Mouse (Mus musculus) stomach, postnatal 0 days (tissue): ENCODE data around the gene Boc. TPM values are rescaled to one million over a fixed set of nuclear protein-coding genes. Genes with fewer than 3 reads are reported as not detected.

Experiments used
- ATAC-seq: fragments of 200-750 bp; cut with Nextera tagmentation; 2 replicates; pipeline ENCODE4 v1.8.0; 2017; ENCODE audit not compliant: low FRiP score, low TSS enrichment
- DNase-seq: peaks from one replicate; pipeline ENCODE4 v3.0.0-alpha.2; 2016; ENCODE audit warnings: low spot score
- H3K27ac ChIP-seq: fragments of 300-500 bp; sonication (generic); replicated peaks from 2 replicates; pipeline ENCODE4 v1.5.1; 2014; ENCODE audit warnings: mild to moderate bottlenecking, control low read depth
- H3K27me3 ChIP-seq: fragments of 300-500 bp; sonication (generic); 2 replicates; pipeline ENCODE4 v1.6.1; 2014; ENCODE audit warnings: low read length; ENCODE audit not compliant: control insufficient read depth, insufficient read depth
- H3K36me3 ChIP-seq: fragments of 300-500 bp; sonication (generic); 2 replicates; pipeline ENCODE4 v1.6.1; 2014; ENCODE audit warnings: low read length, mixed read lengths; ENCODE audit not compliant: control insufficient read depth, insufficient read depth
- H3K4me1 ChIP-seq: fragments of 300-500 bp; sonication (generic); replicated peaks from 2 replicates; pipeline ENCODE4 v1.6.1; 2014; ENCODE audit warnings: antibody characterized with exemption; ENCODE audit not compliant: control insufficient read depth, insufficient read depth
- H3K4me2 ChIP-seq: fragments of 300-500 bp; sonication (generic); replicated peaks from 2 replicates; pipeline ENCODE4 v1.6.1; 2014; ENCODE audit warnings: low read depth, mild to moderate bottlenecking, control low read depth, moderate library complexity
- H3K4me3 ChIP-seq: fragments of 300-500 bp; sonication (generic); 2 replicates; pipeline ENCODE4 v1.5.1; 2014; ENCODE audit warnings: low read depth, low read length, control low read depth
- H3K9ac ChIP-seq: fragments of 300-500 bp; sonication (generic); 2 replicates; pipeline ENCODE4 v1.6.1; 2014; ENCODE audit warnings: mild to moderate bottlenecking, low read length, control low read depth, mixed read lengths
- H3K9me3 ChIP-seq: fragments of 300-500 bp; sonication (generic); 2 replicates; pipeline ENCODE4 v1.6.1; 2016; ENCODE audit warnings: low read length; ENCODE audit not compliant: control insufficient read depth
- CTCF ChIP-seq: IDR thresholded peaks from 2 replicates; pipeline ENCODE4 v1.5.1; 2016; ENCODE audit warnings: antibody characterized with exemption, low read depth, mild to moderate bottlenecking, moderate library complexity
- EP300 ChIP-seq: optimal IDR thresholded peaks from 2 replicates; pipeline ENCODE3; 2016; ENCODE audit warnings: antibody characterized with exemption
- WGBS: fragments of 180-500 bp; shearing (Covaris S2); extraction: QIAGEN DNeasy Blood & Tissue Kit; methylation state at CpG from one replicate; pipeline ENCODE4 v1.1.7; 2014; 5-methylcytosine and 5-hydroxymethylcytosine counted together
- polyA plus RNA-seq: library from polyadenylated mRNA; unstranded; fragments of >200 nt; fragmentation: Nextera tagmentation; extraction: Ambion mirVana; gene quantifications from 2 replicates; pipeline ENCODE4 v1.2.1, GENCODE M21; 2015

Gene Boc
- polyA plus RNA-seq, 1 experiment from 2014 or later: 6.1 TPM

DNA sequence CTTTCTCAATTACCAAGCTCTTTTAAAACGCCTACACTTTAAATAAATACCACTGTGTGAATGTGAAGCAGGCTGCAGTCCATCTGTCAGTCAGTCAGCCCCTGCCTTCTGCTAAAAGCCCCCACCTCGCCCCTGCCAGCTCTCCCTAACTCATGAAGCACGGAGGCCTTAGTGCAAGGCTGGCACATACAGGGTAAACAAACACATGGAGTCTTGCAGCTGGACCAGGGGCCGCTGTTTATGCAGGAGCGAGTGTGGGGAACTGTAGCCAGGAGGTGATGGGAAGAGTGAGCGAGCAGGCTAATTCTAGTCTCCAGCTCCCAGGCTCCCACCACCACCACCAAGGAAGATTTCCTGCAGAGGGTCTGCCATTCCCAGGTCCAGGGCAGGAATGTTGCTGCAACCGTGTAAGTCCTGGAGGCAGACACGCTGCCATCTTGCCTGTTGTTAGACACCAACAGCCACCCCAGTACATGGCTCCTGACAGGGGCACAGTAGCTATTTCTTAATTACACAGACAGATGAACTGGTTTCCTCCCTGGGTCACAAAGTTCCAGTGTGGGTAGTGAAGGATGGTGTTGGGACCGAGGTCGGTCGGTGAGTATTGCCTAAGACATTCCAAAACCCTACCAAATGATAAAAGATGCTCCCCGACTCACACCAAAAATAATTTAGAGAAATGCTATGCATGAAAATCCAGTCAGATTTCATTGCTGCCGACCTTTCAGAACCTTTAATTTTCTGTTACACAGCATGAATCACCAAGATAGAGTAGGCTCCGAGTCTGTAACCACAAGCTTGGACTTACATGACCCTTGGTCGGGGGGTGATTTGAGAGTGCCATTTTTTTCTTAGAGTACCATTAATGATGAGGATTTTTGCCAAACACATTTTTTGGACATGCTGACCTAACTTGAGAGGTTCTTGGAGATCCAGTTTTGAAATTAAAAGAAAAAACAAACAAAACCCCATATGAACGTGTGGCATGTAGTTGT is 20.0 kb downstream of the Boc start:
- ATAC-seq: no peak
- no peak for DNase-seq
- Histone ChIP-seq H3K4me2 (no peak overlapping the region), H3K4me1 (peaks cover 7% of the 10 kb centered on the region; the same call in 1 of the 2 replicates), H3K27ac (peak overlapping the region; percentile 30; the same call in 1 of the 2 replicates), H3K9ac (no peak overlapping the region), H3K9me3 (no peaks in the 10 kb centered on the region), H3K36me3 (no peaks in the 10 kb centered on the region), H3K27me3 (no peaks in the 10 kb centered on the region), H3K4me3 (no peak overlapping the region)
- WGBS: 38% methylated on average over 16 of the region's 16 CpGs
- TF ChIP-seq CTCF (no peak), EP300 (no peak)

DNA sequence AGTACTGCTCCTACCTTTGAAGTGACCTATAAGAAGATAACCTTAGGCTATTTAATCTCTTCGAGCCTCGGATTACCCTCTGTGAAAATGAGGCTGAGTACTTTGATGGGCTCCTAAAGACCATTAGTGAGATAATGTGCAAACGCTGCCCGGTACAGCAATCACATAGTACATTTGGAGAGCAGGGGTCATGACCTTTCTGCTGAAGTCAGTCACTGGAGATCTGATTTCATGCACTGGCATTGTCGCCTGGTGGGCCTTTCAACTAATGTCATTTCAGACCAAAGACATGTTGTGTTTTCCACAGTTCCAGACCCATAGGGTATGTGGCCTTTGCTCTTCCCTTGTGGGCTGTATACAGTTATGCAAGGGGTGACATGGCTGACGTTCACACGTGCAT is 24.6 kb downstream of the Boc start:
- TF ChIP-seq EP300: no peak
- no peak for TF ChIP-seq CTCF

DNA sequence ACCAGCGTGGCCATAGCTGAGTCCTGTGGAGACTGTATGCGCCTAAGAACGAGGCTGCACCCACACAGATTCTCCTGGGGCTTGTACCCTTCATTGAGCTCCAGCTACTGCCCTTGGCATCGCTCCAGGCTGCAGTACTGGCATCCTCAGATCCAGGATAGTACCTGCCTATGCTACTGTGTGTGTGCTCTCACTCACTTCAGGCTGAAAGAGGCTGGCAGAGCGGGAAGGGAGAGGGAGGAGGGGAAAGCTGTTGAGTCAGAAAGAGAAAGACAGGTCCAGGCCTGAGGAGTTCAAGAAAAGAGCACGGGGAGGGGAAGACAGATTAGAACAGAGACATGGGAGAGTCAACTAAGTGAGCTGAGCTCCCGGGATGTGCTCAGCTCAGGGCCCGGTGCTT is 25.2 kb downstream of the Boc start:
- H3K36me3 ChIP-seq: no peaks in the 10 kb centered on the region
- no peaks in the 10 kb centered on the region for H3K9me3 ChIP-seq
- H3K4me3 ChIP-seq: no peak overlapping the region
- WGBS: 52% methylated on average over 8 of the region's 8 CpGs
- H3K9ac ChIP-seq: no peak overlapping the region
- no peak overlapping the region; the same call in 1 of the 2 replicates for H3K27ac ChIP-seq
- no peaks in the 10 kb centered on the region for H3K27me3 ChIP-seq
- H3K4me1 ChIP-seq: peaks cover 2% of the 10 kb centered on the region; the same call in 1 of the 2 replicates
- H3K4me2 ChIP-seq: no peak overlapping the region
- ATAC-seq (0 out of 2 replicates have a peak, but pooled peaks have one; percentile 34), DNase-seq (no peak)
- TF ChIP-seq CTCF (no peak), EP300 (no peak)

More for the DNA sequence above, 24.6 kb downstream of the Boc start:
- no peak overlapping the region for H3K4me2 ChIP-seq
- DNase-seq (no peak), ATAC-seq (no peak)
- H3K4me1 ChIP-seq: peaks cover 2% of the 10 kb centered on the region; the same call in 1 of the 2 replicates
- no peaks in the 10 kb centered on the region for H3K9me3 ChIP-seq
- WGBS: 36% methylated on average over 7 of the region's 7 CpGs
- H3K4me3 ChIP-seq: no peak overlapping the region
- H3K9ac ChIP-seq: no peak overlapping the region
- H3K27ac ChIP-seq: no peak overlapping the region
- H3K27me3 ChIP-seq: no peaks in the 10 kb centered on the region
- no peaks in the 10 kb centered on the region for H3K36me3 ChIP-seq

DNA sequence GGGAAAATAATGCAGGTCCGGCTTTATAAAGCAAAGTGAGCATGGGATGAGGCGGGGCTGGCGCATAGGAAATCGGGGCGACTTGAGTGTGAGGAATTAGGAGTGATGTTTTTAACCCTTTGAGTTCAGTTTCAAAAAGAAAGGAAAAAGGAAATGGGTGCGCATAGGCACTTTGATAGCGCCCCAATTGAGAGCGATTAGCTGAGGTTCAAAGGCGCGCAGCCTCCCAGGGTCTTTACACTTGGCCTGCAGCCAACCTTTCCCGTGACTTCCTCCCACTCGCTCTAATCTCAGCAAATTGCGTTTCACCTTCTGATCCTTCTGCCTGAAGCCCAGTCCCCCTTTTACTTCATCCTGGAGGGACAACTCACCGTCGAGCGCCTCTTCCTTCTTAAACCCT is 25.8 kb downstream of the Boc start:
- Histone ChIP-seq H3K36me3 (no peaks in the 10 kb centered on the region), H3K27ac (no peak overlapping the region), H3K4me3 (no peak overlapping the region), H3K4me1 (no peaks in the 10 kb centered on the region; the same call in 1 of the 2 replicates), H3K4me2 (no peak overlapping the region), H3K9me3 (no peaks in the 10 kb centered on the region), H3K27me3 (no peaks in the 10 kb centered on the region), H3K9ac (no peak overlapping the region)
- WGBS: 62% methylated on average over 16 of the region's 16 CpGs
- ATAC-seq: no peak
- no peak for DNase-seq
- TF ChIP-seq EP300 (no peak), CTCF (no peak)

DNA sequence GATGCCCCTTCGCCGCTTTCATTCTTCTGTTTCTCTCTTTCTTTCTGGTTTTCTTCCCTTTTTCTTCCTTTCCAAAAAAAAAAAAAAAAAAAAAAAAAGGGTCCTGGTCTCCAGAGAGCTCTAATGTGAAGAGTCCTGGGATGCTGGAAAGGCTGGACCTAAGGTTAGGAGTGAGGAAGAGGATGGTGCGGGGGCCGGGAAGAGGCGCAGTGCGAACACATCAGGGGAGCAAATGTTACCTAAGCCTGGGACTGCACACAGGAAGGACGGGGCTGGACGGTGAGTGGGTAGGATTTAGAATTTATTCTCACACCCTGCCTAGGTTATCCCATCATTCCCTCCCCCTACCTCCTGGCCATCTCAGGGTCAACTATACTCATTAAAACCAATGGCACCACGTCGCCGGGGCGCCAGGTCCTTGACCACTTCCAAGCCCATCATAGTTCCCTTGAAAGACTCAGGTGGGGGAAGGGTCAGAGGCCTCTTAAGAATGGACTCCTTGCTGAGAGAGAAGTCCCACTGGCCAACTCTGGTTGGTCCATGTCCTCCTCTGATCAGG is 27.4 kb downstream of the Boc start:
- 0 out of 2 replicates have a peak, but pooled peaks have one; percentile 28 for ATAC-seq
- H3K9me3 ChIP-seq: no peaks in the 10 kb centered on the region
- no peak for TF ChIP-seq EP300
- TF ChIP-seq CTCF: no peak
- no peak overlapping the region for H3K27ac ChIP-seq
- no peaks in the 10 kb centered on the region for H3K36me3 ChIP-seq
- no peak for DNase-seq
- WGBS: 62% methylated on average over 12 of the region's 12 CpGs
- H3K27me3 ChIP-seq: no peaks in the 10 kb centered on the region
- peak overlapping the region; percentile 37 for H3K4me2 ChIP-seq
- no peak overlapping the region for H3K9ac ChIP-seq
- H3K4me3 ChIP-seq: no peak overlapping the region
- H3K4me1 ChIP-seq: peaks cover 2% of the 10 kb centered on the region; the same call in 1 of the 2 replicates
